Mouse (Mus musculus) lung, postnatal 10 days (tissue): ENCODE measurements around the gene Sar1b.
"Not testable (repeated sequence)": the region's sequence is repeated elsewhere in the genome, so short reads cannot be mapped to it uniquely, and the experiment has no call there.

Experiments used
- DNase-seq: peaks from one replicate; pipeline ENCODE4 v3.0.0; 2021

Gene Sar1b

DNA sequence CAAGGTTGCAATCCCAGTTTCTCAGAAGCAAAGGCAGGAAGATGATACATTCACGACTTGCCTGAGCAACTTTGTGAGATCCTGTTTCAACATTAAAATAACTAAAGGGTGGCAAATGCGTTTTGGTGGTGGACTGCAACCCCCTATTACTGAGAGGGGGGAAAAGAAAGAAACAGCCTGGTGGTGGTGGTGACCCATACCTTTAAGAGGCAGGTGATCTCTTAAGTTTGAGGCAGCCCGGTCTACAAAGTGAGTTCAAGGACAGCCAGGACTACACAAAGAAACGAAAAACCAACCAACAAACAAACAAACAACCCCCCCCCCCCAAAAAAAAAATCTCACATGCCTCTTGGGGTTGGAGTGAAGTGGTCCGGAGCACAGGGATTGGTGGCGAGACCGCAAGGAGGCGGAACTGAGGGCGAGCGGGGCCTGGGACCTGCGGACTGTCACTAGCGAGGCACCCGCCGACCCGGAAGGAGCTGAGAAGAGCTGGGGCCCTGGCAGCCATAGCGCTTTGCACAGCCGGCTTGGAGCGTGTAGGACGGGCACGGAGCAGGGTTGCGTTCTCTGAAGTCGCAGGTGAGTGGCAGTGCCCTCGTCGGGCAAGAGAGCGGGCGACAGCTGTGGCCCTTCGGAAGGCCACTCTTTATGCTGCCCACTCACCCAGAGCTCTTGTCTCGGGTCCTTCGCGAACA is at the start of gene Sar1b, which contains the start of gene Sec24a:
Sar1b (plus strand) TSS at position 475 of the 695 bp plus-strand sequence.
Sec24a (minus strand) TSS at position 422 of the 695 bp plus-strand sequence.
- DNase-seq = peak; percentile 90

DNA sequence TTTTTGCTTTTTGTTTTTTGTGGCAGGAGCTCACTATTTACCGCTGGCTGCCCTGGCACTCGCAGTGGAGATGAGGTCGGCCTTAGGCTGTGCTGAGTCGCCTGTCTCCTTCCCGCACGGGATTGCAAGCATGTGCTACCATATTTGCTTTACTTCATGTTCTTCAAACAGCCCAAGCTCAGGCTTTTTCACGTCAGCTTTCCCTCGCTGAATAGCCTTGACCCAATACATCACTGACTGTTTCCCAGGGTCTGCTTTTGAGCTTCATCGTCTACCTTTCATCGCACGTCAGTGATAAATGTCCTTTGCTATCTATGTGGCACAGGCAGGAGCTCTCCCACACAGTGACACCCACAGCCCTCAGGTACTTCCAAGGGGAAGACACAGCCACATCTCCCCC is 42.4 kb upstream of the Sar1b start:
- DNase-seq = no peak

DNA sequence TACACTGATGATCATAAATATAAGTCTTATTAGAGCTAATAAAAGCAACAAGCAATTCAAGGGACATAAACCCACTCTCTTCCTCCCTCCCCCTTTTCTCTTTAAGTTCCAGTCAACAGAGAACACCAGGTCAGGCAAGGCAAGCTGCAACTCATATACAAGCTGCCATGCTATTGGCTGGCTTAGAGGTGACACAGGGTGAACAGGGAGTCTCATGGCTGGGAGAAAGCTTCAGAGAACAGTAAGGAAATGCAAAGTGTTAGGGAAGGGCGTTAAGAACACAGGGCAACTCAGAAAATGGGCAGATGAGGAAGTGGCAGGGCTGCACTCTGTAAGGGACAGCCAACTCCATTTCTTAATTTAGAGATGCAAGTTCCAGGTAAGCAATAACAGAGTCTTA is 30.6 kb upstream of the Sar1b start:
- DNase-seq = no peak

DNA sequence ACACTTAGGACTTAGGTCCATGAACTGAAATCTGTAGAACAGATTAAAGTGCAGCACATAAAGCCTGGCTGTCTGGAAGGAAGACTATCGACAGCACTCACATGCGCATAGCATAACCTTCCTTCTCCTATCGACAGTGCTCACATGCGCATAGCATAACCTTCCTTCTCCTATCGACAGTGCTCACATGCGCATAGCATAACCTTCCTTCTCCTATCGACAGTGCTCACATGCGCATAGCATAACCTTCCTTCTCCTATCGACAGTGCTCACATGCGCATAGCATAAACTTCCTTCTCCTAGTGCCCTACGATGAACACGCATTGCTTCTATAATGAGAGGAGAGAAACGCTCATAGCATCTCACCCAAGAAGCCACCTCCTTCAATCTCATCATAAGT is 29.3 kb upstream of the Sar1b start:
- not testable (repeated sequence) for DNase-seq

DNA sequence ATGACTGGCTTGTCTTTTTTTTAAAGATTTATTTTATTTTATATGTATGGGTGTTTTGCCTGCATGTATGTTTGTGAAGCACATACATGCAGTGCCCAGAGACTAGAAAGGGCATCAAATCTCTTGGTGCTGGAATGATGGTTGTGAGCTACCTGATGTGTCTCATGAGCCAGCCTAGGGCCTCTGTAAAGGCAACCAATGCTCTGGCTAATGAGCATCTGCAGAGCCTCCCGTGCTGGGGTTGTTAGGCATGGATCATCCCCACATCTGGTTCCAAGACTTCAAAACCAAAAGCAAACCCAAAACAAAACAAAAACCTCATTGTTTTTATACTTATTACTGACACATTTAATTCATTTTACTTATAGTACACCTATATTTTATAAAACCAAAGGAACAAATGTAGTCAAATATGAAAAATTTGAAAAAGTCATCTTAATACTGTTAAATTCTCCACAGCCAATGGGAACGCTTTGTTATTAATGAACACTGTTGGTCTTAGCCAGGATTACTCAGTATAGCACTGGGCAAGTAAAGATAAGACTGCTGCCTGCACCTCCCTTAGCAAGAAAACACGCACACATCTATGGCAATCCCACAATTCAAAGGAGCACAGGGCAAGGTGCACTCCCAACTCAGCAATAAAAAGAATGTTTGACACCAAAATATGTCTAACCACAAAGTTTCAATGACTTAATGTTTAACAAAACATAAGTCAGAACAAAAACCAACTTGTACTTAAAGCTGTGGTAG is 24.7 kb upstream of the Sar1b start:
- DNase-seq = no peak

DNA sequence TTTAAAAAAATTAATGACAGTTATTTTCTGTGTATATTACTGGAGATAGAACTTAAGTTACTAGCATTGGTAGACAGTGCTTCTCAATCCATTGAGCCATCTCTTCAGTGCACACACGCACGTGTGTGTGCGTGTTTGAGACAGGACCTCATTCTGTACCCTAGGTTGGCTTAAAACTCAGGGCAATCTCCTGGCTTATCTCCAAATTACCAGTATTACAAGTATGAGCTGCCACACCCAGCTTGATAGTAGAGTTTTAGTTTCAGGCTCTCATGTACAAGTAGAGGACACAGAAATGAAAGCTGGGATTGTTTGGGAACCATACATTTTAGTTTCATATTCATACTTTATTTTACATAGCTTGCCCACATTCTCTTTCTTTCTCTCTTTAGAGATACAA is 22.8 kb upstream of the Sar1b start:
- DNase-seq = no peak

DNA sequence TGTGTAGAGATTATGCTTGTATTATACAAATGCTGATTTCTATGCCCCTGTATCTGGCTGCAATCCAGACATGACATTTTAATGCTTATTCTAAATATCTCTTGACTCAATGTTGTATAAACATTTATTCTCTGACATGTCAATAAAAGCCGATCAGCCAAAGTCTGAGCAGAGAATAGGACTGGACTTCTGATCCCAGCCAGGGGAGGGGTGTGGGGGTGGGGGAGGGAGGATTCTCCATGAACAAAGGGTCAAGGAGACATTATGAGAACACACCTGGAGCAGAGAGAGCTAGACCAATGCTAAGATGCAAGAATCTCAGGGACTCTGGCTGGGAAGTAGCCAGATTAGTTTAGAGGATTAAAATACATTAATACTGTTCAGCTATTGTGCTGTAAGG is 17.4 kb upstream of the Sar1b start:
- DNase-seq = no peak

DNA sequence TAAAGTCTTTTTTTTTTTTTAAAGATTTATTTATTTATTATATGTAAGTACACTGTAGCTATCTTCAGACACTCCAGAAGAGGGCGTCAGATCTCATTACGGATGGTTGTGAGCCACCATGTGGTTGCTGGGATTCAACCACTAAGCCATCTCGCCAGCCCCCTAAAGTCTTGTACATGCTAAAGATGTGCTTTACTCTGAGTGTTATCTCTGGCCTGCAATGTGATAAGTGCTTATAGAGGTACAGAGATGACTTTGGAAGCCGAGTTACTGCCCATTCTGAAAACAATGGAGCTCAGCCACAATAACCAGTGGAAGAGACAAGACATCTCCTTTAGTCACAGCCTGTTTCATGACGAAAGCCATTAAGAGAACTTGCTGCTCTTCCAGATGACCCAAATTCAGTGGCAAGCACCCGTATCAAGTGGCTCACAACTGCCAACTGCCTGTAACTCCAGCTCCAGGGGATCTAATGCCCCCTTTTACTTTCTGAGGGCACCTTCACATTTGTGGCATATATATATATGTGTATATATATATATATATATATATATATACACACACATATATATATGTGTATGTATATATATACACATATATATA is 11.8 kb upstream of the Sar1b start:
- not testable (repeated sequence) for DNase-seq

DNA sequence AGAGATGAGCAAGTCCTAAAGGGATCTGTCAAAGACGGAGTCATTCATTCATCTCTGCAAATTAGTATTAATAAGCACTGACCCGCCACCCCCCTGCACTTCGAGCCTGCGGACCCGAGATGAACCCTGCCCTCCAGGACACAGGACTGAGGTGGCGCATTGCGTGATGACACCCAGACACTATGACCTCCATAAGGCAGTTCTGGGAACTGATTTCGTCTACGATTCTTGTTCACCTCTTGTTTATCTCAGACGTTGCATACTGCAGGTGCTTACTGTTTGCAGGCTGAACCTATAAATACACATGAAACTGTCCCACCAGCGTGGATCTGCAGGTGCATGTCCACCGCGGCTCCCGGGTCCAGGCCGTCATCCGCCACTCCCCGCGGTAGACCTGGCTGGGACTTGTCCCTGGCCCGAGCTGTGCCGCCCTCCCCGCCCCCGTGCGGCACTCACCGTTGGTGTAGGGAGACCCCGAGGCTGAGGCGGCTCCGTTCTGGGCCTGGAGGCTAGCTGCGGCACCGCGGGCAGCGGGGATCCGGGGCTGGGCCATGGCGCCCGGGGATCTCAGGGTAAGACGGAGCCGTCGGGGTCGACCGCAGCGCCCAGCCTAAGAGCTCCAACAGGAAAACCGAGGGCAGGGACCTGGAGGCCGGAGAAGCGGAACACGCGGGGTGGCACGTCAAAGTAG is 7.7 kb upstream of the Sar1b start:
- peak; percentile 54 for DNase-seq

DNA sequence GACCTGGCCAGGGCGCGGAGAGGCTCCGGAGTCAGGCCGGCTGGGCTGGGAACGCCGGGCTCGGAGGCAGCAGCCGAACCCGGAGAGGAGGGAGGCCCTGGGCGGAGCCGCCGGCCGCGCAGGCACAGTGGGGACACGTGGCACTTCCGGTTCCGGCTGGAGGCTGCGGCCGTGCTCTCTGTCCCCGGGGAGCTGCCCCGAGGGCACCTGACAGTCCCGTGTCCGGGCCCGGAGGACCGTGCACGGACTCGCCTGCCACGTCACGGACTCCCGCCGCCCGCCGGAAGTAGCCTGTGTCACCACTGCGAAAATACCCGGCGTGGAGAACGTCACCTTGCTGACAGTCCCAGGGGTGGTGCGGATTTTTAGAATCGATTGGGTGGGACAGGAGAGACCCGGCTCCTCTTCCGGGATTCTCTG is 7.1 kb upstream of the Sar1b start:
- peak; percentile 94 for DNase-seq

DNA sequence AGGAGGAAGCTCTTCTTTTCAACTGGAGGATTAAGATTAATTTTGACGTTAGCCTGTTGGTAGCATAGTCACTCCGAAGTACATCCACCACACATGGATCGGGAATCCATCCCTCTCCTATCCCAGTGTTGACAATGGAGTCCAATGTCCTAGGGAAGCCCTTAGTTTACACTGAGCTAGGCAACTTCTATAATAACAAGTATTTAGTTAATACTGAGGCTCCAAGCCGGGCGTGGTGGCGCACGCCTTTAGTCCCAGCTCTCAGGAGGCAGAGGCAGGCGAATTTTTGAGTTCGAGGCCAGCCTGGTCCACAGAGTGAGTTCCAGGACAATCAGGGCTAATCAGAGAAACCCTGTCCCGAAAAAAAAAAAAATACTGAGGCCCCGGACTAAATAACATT is 6.5 kb upstream of the Sar1b start:
- DNase-seq = no peak

DNA sequence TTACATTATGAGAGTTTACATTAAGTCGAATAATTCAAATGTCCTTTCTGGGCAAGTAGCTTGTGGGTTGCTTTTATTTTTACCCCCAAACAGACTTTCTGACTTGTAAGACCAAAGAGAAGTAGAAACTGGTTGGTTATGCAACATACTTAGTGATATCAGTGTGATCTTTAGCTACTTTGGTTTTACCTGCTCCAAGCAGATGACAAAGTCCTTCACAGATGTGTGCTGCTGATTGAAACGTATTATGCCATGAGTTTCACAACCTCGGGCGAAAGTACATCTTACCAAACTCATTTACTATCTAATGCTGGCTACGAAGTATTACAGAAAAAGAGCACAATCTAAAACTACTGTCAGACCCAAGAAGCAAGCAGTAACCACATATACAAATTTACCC is 5.9 kb upstream of the Sar1b start:
- no peak for DNase-seq

DNA sequence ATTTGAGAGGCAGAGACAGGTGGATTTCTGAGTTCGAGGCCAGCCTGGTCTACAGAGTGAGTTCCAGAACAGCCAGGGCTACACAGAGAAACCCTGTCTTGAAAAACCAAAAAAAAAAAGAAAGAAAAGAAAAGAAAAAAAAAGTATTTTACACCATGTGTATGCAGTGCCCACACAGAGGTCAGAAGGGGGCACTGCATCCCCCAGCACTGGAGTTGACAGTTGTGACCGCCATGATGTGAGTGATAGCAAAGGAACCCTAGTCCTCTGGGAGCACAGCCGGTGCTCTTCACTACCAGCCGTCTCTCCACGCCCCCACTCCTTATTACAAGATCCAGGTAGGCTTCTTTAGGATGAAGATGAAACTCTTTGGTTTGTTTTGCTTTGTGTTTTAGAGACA is 5.3 kb upstream of the Sar1b start:
- not testable (repeated sequence) for DNase-seq

DNA sequence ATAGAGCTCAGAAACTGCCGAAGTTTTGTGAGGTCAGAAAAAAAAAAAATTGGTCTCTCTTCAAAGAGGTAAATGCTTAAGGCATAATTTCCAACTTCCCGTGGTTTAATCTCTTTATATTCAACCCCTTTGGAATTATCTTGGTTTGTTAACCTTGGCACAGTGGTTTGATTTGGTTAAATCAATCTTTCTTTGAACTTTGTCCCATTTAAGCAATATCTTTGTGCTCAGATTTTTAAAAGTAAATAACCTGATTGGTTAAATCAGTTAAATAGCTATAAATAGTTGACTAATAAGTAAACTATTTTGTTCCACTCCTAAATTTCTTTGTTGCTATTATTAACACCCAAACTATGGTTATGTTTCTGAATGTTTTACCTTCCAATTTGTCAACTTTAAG is 4.2 kb upstream of the Sar1b start:
- no peak for DNase-seq

DNA sequence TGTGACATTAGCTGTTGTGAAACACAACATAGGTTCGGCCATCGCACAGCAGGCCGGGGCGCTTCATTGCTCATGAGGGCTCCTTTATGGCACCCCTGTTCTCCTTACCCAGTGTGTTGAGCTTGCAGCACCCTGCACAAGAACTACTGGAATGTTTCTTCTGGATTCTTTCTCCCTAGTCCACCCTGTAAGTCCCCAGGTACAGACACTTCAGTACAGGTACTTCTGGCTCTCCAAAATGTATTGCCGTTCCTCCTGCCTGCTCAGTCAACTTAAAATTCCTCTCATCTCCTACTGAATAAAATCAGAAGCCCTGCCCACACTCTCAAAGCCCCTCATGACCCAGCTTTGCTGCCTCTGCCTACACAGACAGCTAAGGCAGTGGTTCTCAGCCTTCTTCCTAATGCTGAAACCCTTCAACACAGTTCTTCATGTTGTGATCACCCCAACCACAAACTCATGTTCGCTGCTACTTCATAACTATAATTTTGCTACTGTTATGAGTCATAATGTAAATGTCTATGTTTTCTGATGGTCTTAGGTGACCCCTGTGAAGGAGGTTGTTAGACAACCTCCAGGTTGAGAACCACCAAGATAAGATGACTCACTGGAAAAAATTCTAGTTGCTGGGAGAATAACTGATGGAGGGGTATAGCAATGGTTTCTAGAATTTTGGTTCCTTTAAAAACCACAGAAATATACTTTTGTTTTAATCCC is 3.4 kb upstream of the Sar1b start:
- DNase-seq = peak; percentile 19

DNA sequence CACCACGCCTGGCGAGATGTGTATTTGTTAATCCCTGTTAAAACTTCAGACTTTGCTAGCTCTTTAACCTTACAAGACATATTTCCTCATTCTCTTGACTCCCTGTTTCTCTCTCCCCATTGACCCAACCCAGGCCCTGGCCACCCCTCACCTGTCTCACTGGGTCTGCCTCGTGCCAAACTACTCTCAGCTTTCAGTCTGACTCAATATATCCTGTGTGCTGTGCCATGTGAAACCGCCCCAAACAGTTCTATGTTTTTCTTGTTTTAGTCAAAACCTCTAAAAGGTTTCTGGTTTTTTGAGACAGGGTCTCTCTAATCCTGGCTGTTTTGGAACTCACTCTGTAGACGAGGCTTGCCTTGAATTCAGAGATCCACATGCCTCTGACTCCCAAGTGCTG is 2.2 kb upstream of the Sar1b start:
- no peak for DNase-seq

DNA sequence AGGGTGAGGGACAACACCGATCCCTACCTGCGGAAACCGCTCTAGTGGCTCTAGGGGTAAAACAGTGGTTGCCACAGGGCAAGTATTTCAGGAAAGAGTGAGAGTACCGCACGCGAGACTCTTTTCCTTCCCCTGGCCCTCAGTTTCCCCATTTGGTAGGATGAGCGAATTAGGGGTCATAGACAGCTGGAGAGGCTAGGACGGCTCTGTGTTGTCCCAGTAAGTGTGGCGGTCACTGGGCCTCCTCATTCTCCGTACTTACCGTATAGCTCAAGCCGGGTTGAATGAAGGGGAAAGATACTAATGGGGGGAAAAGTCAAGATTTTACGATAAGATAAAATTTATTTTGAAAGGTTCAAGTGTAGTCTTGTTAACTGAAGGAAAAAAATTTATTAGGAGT is 468 bp downstream of the Sar1b start:
- DNase-seq = no peak

DNA sequence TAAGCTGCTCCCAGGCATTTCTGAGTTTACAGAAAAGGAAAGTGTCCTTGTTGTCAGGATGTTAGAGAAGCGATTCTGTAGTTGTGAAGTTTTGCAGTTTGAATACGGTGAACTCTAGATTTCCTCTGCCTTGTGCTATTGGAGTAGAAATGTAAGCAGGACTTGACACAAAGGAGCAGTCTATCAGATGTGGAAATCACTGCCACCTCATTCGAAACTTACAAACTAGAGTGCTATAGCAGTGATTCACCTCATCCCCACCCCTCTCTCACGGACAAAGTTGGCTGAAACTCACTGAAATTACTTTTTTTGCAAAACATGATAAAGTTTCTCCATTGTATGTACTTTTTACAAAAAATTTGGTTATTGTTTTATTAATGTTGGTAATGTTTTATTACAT is 1.3 kb downstream of the Sar1b start:
- DNase-seq = no peak

DNA sequence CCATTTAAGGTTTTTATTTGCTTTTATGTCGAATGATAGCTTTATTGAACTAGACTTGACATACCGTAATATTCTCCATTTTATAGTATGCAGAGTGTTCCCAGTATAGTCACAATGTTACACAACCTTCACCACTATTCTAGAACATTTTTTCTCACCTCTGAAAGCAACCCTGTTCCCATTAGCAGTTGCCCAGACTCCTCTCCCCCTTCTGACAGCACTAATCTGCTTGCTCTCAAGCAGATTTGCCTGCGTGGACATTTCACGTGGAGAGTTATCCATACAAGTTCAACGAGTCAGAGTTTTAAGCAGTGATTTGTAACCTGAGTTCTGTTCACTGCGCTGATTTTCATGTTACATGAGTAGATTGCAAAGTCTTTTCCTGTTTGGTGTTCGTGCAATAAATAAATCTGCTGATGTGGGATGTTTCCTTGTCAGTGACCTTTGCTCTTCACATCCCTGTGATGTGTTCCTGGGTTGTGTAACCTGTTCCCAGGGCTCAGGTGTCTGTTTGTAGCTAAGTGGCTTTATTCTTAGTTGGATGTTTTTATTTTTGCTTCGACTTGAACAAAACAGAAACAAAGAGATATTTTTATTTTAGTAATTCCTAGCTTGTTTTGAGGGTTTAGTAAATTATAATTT is 4.2 kb downstream of the Sar1b start:
- no peak for DNase-seq

DNA sequence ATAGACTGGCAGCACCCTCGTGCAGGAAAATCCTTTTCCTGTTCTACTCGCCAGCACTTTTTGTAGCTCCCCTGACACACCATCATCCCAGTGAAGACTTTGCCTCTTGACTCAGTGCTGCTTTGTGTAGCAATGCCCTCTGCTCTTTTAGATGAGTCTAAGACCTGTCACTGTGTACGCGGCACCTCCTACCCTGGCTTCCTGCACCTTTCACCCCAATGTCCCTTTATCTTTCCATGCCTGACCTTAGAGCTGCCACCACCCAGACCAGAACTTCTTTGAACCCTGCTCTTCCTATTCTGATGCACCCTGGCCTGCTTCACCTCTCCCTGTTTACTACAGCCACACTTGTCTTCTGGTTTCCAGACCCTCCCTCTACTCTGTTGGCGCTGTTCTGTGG is 4.8 kb downstream of the Sar1b start:
- DNase-seq = no peak

DNA sequence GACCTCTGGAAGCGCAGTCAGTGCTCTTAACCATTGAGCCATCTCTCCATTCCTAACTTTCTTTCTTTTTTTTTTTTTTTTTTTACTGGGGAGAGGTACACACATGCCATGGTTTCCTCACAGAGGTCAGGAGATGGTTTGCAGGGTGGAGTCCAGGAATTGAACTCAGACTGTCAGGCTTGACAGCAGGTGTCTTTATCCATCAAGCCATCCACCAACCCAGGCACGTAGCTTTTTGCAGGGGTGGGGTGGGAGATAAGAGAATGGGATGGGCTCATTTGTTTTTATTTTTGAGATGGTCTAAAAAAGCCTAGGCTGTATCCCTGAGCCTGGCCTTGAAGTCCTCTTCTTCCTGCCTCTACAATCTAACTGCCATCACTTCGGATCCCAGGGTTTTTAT is 12.0 kb downstream of the Sar1b start:
- DNase-seq = no peak

DNA sequence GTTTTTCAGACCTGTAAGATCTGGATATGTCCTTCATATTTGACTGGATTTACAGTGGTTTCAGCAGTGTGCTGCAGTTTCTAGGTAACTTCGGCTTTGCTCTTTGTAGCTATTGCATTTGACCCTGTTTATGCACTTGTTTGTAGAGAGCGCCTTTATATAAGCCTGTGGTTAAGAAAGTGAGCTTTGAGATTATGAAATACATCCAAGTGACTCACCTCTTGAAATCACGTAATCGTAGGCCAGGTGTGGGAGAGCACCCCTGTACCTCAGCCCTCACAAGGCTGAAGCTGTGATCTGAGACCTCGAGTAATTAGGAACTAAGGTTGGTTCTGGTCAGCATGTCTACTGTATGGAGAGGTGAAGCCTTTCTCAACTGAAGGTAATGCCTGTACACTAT is 14.0 kb downstream of the Sar1b start:
- no peak for DNase-seq
